Mouse (Mus musculus) embryonic facial prominence, embryonic 15.5 days (tissue): Measurements from ENCODE around the gene Rps10. TPM values are rescaled to one million over a fixed set of nuclear protein-coding genes. Genes with fewer than 3 reads are reported as not detected.

Experiments
- ATAC-seq: fragments of 200-750 bp; cut with Nextera tagmentation; 2 replicates; pipeline ENCODE4 v1.8.0; 2017; ENCODE audit warnings: low read depth, moderate TSS enrichment; ENCODE audit not compliant: insufficient number of reproducible peaks, low FRiP score, low TSS enrichment
- H3K27ac ChIP-seq: fragments of 300-500 bp; sonication (generic); replicated peaks from 2 replicates; pipeline ENCODE4 v1.5.1; 2015; ENCODE audit warnings: mild to moderate bottlenecking, inconsistent platforms
- H3K27me3 ChIP-seq: fragments of 300-500 bp; sonication (generic); 2 replicates; pipeline ENCODE4 v1.6.1; 2015; ENCODE audit warnings: inconsistent platforms
- H3K36me3 ChIP-seq: fragments of 300-500 bp; sonication (generic); 2 replicates; pipeline ENCODE4 v1.6.1; 2015; ENCODE audit warnings: mild to moderate bottlenecking, inconsistent platforms
- H3K4me1 ChIP-seq: fragments of 300-500 bp; sonication (generic); 2 replicates; pipeline ENCODE4 v1.6.1; 2015; ENCODE audit warnings: inconsistent platforms
- H3K4me2 ChIP-seq: fragments of 300-500 bp; sonication (generic); replicated peaks from 2 replicates; pipeline ENCODE4 v1.6.1; 2015; ENCODE audit warnings: mild to moderate bottlenecking, inconsistent platforms
- H3K4me3 ChIP-seq: fragments of 300-500 bp; sonication (generic); replicated peaks from 2 replicates; pipeline ENCODE4 v1.5.1; 2015; ENCODE audit warnings: mild to moderate bottlenecking, inconsistent platforms
- H3K9ac ChIP-seq: fragments of 300-500 bp; sonication (generic); 2 replicates; pipeline ENCODE4 v1.6.1; 2015; ENCODE audit warnings: inconsistent platforms
- H3K9me3 ChIP-seq: fragments of 300-500 bp; sonication (generic); replicated peaks from 2 replicates; pipeline ENCODE4 v1.6.1; 2016; ENCODE audit warnings: inconsistent platforms
- WGBS: fragments of 180-500 bp; shearing (Covaris S2); methylation state at CpG from one replicate; pipeline ENCODE4 v1.1.7; 2015; 5-methylcytosine and 5-hydroxymethylcytosine counted together
- polyA plus RNA-seq: library from polyadenylated mRNA; unstranded; fragments of >200 nt; fragmentation: Nextera tagmentation; extraction: Ambion mirVana; gene quantifications from 2 replicates; pipeline ENCODE4 v1.2.1, GENCODE M21; 2015

The Rps10 gene
- polyA plus RNA-seq, 1 experiment from 2014 or later, result 989 TPM

DNA sequence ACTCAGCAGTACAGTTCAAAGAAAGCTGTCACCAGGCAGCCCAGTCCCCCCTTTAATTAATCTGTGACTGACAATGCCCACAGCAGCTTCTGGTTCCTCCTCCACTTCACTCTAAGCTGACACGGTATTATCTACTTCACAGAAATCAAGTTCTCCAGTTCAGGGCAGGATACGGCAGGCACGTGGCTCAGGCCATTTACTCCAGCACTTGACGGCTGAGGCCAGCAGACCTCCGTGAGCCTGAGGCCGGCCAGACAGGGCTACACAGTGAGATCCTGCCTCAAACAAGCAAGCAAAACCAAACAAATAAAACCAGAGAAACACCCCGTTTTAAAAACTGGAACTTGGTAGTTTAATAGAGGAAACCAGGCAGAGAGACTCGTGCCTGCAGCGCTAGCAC, 49.8 kb downstream of the Rps10 start:
- Histone ChIP-seq H3K27ac (peak overlapping the region; percentile 13; the same call in 1 of the 2 replicates), H3K9ac (no peak overlapping the region), H3K36me3 (peaks cover 32% of the 10 kb centered on the region), H3K4me3 (no peak overlapping the region), H3K9me3 (no peaks in the 10 kb centered on the region), H3K4me2 (no peak overlapping the region), H3K4me1 (peaks cover 31% of the 10 kb centered on the region), H3K27me3 (no peaks in the 10 kb centered on the region)
- 58% methylated on average over 9 of the region's 9 CpGs for WGBS
- no peak for ATAC-seq

DNA sequence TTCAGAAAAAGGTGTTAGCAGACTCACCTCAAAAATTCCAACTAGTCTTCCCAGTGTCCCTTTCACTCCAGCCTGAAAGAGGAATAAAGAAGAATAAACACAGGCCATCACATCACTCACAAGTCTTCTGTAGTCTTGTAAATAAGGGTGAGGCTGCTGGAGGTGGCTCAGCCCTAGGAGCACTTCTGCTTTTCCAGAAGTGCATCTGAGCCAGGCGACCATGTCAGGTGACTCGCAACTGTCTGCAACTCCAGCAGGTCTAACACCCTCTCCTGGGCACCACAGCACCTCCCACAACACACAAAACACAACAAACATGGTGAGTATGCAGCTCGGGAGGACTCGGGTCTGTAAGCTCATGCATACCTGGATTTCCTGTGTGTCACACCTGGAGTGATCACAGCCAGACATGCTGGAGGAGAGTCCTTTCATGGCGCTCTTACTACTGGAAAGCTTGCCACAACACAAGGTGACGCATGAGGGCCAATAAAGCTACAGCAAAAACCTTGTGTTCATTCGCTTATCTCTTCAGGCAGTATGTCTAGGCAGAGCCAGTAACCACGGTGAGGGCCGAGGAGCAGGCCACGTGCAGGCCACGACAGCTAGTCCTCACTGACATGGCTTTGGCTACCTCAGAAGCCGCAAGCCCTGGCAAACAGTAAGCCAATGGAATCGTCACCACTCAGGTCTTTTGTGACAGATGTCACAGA, 53.1 kb downstream of the Rps10 start:
- Histone ChIP-seq H3K27ac (no peak overlapping the region), H3K9ac (no peak overlapping the region), H3K27me3 (no peaks in the 10 kb centered on the region), H3K4me2 (no peak overlapping the region), H3K36me3 (peaks cover 58% of the 10 kb centered on the region), H3K9me3 (no peaks in the 10 kb centered on the region), H3K4me3 (no peak overlapping the region), H3K4me1 (peaks cover 17% of the 10 kb centered on the region)
- no peak for ATAC-seq
- WGBS, result 91% methylated on average over 13 of the region's 13 CpGs

Other genes with a start within 250 kb of the Rps10 start
- gene Grm4, start 115.3 kb downstream of the Rps10 start, polyA plus RNA-seq, result 0.72 and 0.85 TPM in 2 replicates
- gene Hmga1, start 80.2 kb downstream of the Rps10 start, polyA plus RNA-seq, result 185 and 195 TPM in 2 replicates
- gene AI413582, start 70.9 kb downstream of the Rps10 start, polyA plus RNA-seq, result 32.5 and 35.3 TPM in 2 replicates
- 98.7 and 99.3 TPM in 2 replicates for gene Nudt3, start 13.2 kb downstream of the Rps10 start, polyA plus RNA-seq
- not detected in 2 replicates for gene RPS10-NUDT3, start 1.4 kb downstream of the Rps10 start, polyA plus RNA-seq
- gene Pacsin1, start 18.8 kb upstream of the Rps10 start, polyA plus RNA-seq, result 5.2 and 5.3 TPM in 2 replicates
- gene Spdef, start 92.3 kb upstream of the Rps10 start, polyA plus RNA-seq, result 0.35 and 0.95 TPM in 2 replicates
- gene D17Wsu92e, start 184.0 kb upstream of the Rps10 start, polyA plus RNA-seq, result 18.2 and 20.6 TPM in 2 replicates
- gene Snrpc, start 201.5 kb upstream of the Rps10 start, polyA plus RNA-seq, result 271 and 285 TPM in 2 replicates
- gene Uhrf1bp1, start 219.8 kb upstream of the Rps10 start, polyA plus RNA-seq, result 5.1 and 6.2 TPM in 2 replicates